8 mouse cellular contexts compared by ENCODE assay signal in genomic region chr10:80807057-80807627, GRCm38 (mm10). TPM values are rescaled to one million over a fixed set of nuclear protein-coding genes. Genes with fewer than 3 reads are reported as not detected.
DNase-seq lines count a peak whose midpoint lies in the region; ATAC-seq and TF ChIP-seq lines count a peak whose summit lies in the region.

No protein-coding gene starts in this region.

- WGBS in forebrain, postnatal 0 days: 4% methylated on average over 56 of the region's 58 CpGs
- 5% methylated on average over 53 of the region's 58 CpGs for WGBS in liver, postnatal 0 days (ENCODE audit: insufficient replicate concordance)
- under 1% methylated on average over 58 of the region's 58 CpGs for WGBS in neural tube, embryonic 12.5 days

- peak overlapping the region; percentile 75 for H3K9ac ChIP-seq in forebrain, postnatal 0 days
- no peak overlapping the region; the same call in 1 of the 2 replicates for H3K9ac ChIP-seq in liver, postnatal 0 days (replicated peaks)
- H3K9ac ChIP-seq in neural tube, embryonic 12.5 days: peak overlapping the region; percentile 71

- peak overlapping the region; percentile 23; the same call in 1 of the 2 replicates for H3K4me3 ChIP-seq in G1E (ENCODE audit: low read depth, low read length)
- H3K4me3 ChIP-seq in forebrain, postnatal 0 days (ENCODE audit: low read depth, low read length): peak overlapping the region; percentile 50
- H3K4me3 ChIP-seq in liver, postnatal 0 days (ENCODE audit: low read depth, low read length): peak overlapping the region; percentile 32
- H3K4me3 ChIP-seq in neural tube, embryonic 12.5 days: peak overlapping the region; percentile 48

- H3K36me3 ChIP-seq in G1E (replicated peaks): peaks cover 61% of the 10 kb centered on the region
- H3K36me3 ChIP-seq in forebrain, postnatal 0 days (ENCODE audit: insufficient read depth): peaks cover 33% of the 10 kb centered on the region
- H3K36me3 ChIP-seq in liver, postnatal 0 days (replicated peaks; ENCODE audit: insufficient read depth, low read length): peaks cover 32% of the 10 kb centered on the region
- H3K36me3 ChIP-seq in neural tube, embryonic 12.5 days: peaks cover 34% of the 10 kb centered on the region

- peaks cover 26% of the 10 kb centered on the region; the same call in 1 of the 2 replicates for H3K27me3 ChIP-seq in G1E (ENCODE audit: insufficient read depth, low read length)
- H3K27me3 ChIP-seq in forebrain, postnatal 0 days (ENCODE audit: insufficient read depth, low read length): peaks cover 10% of the 10 kb centered on the region
- peaks cover 32% of the 10 kb centered on the region for H3K27me3 ChIP-seq in liver, postnatal 0 days (ENCODE audit: insufficient read depth, low read length)
- peaks cover 39% of the 10 kb centered on the region for H3K27me3 ChIP-seq in neural tube, embryonic 12.5 days (replicated peaks)

- no peak for DNase-seq in G1E (ENCODE audit: low spot score)
- DNase-seq in cerebellum, adult 11-12 months: peak; percentile 93
- DNase-seq in forebrain, postnatal 0 days: peak; percentile 90
- DNase-seq in heart, postnatal 25 days (ENCODE audit: low spot score): peak; percentile 54
- DNase-seq in layer of hippocampus, adult 18-20 months (ENCODE audit: low spot score in 2 of 2): peak; percentile 90 to 92
- DNase-seq in liver, postnatal 0 days: peak; percentile 66
- peak; percentile 36 for DNase-seq in thymus, postnatal 0 days (ENCODE audit: low spot score)

- no peak for TF ChIP-seq CTCF in G1E (IDR thresholded peaks at IDR 0.05; ENCODE audit: low read depth, low read length)
- 0 out of 2 replicates have a peak, but pooled peaks have one; percentile 0 for TF ChIP-seq CTCF in forebrain, postnatal 0 days (IDR thresholded peaks at IDR 0.05; ENCODE audit: low read depth)
- 0 out of 2 replicates have a peak, but pooled peaks have one; percentile 12 for TF ChIP-seq CTCF in liver, postnatal 0 days (IDR thresholded peaks at IDR 0.05; ENCODE audit: low read depth)

- H3K4me2 ChIP-seq in forebrain, postnatal 0 days (ENCODE audit: low read depth): peak overlapping the region; percentile 95
- peak overlapping the region; percentile 76 for H3K4me2 ChIP-seq in liver, postnatal 0 days (ENCODE audit: low read depth, low read length)
- H3K4me2 ChIP-seq in neural tube, embryonic 12.5 days (replicated peaks): peak overlapping the region; percentile 99

- H3K27ac ChIP-seq in forebrain, postnatal 0 days (ENCODE audit: low read depth, low read length): peak overlapping the region; percentile 86
- no peak overlapping the region for H3K27ac ChIP-seq in liver, postnatal 0 days (ENCODE audit: low read depth)
- H3K27ac ChIP-seq in neural tube, embryonic 12.5 days: peak overlapping the region; percentile 75; the same call in 1 of the 2 replicates

- peaks cover 61% of the 10 kb centered on the region for H3K4me1 ChIP-seq in G1E (ENCODE audit: insufficient read depth, low read depth, low read length)
- H3K4me1 ChIP-seq in forebrain, postnatal 0 days (ENCODE audit: insufficient read depth): peaks cover 11% of the 10 kb centered on the region
- H3K4me1 ChIP-seq in liver, postnatal 0 days (ENCODE audit: insufficient read depth): peaks cover 27% of the 10 kb centered on the region
- peaks cover 41% of the 10 kb centered on the region for H3K4me1 ChIP-seq in neural tube, embryonic 12.5 days

- TF ChIP-seq EP300 in liver, postnatal 0 days (IDR thresholded peaks at IDR 0.05; ENCODE audit: low read depth): no peak

- intact Hi-C loops in heart, postnatal 25 days (cut with DNase I): loop anchor here (5.0 kb wide), 1 partner anchor 60 kb away; no protein-coding TSS in a partner anchor

- peaks cover 14% of the 10 kb centered on the region for H3K9me3 ChIP-seq in G1E (replicated peaks)
- H3K9me3 ChIP-seq in forebrain, postnatal 0 days (ENCODE audit: low read length): no peaks in the 10 kb centered on the region
- H3K9me3 ChIP-seq in liver, postnatal 0 days (ENCODE audit: low read length): no peaks in the 10 kb centered on the region
- no peaks in the 10 kb centered on the region for H3K9me3 ChIP-seq in neural tube, embryonic 12.5 days

- no peak for ATAC-seq in G1E (ENCODE audit: extremely low read depth, insufficient number of reproducible peaks, low FRiP score, poor library complexity, severe bottlenecking)
- ATAC-seq in forebrain, postnatal 0 days: peak; percentile 86
- ATAC-seq in liver, postnatal 0 days: peak; percentile 55
- ATAC-seq in neural tube, embryonic 12.5 days (ENCODE audit: low FRiP score, low read depth): peak; percentile 76

RNA-seq across cellular contexts. Expression of gene Amh, which starts 2.1 kb away (rescaled TPM):
- total RNA-seq in G1E (2014; fragmentation: Nextera tagmentation) (1.7 and 1.8 TPM in 2 replicates), G1E (2017) (0.17 and 0.27 TPM in 2 replicates)
- polyA plus RNA-seq in G1E (2012): 1.6 and 1.8 TPM in 2 replicates
- 0.62 and 0.69 TPM in 2 replicates for total RNA-seq in forebrain, postnatal 0 days (2014; rRNA removed)
- not detected in 2 replicates for polyA plus RNA-seq in forebrain, postnatal 0 days (2015; fragmentation: Nextera tagmentation; extraction: Ambion mirVana)
- under 1 TPM; 0.39 TPM for total RNA-seq in heart, postnatal 25 days (2021)
- total RNA-seq in layer of hippocampus, adult 18-20 months (2021): 1 to 10 TPM; 3.3 to 3.6 TPM
- polyA plus RNA-seq in liver, postnatal 0 days (2015; fragmentation: Nextera tagmentation; extraction: Ambion mirVana): 0.06 TPM in 1 of 2 replicates, not detected in the other
- not detected in 2 replicates for polyA plus RNA-seq in neural tube, embryonic 12.5 days (2016; fragmentation: Nextera tagmentation; extraction: Ambion mirVana)
- 0.08 TPM in 2 replicates for polyA plus RNA-seq in thymus, postnatal 0 days (2015; fragmentation: Nextera tagmentation; extraction: Ambion mirVana)

RNA-seq across cellular contexts. Expression of gene Jsrp1, which starts 6.2 kb away (rescaled TPM):
- not detected in 2 replicates for total RNA-seq in G1E (2014; fragmentation: Nextera tagmentation)
- total RNA-seq in G1E (2017): not detected in 2 replicates
- 0.07 and 0.09 TPM in 2 replicates for polyA plus RNA-seq in G1E (2012)
- 0.38 TPM in 1 of 2 replicates, not detected in the other for total RNA-seq in forebrain, postnatal 0 days (2014; rRNA removed)
- polyA plus RNA-seq in forebrain, postnatal 0 days (2015; fragmentation: Nextera tagmentation; extraction: Ambion mirVana): 0.70 and 0.76 TPM in 2 replicates
- total RNA-seq in heart, postnatal 25 days (2021): under 1 TPM; 0.48 to 0.81 TPM
- total RNA-seq in layer of hippocampus, adult 18-20 months (2021): 1 to 10 TPM; 2.2 to 3.0 TPM
- polyA plus RNA-seq in liver, postnatal 0 days (2015; fragmentation: Nextera tagmentation; extraction: Ambion mirVana): 1.6 TPM in 1 of 2 replicates, not detected in the other
- polyA plus RNA-seq in neural tube, embryonic 12.5 days (2016; fragmentation: Nextera tagmentation; extraction: Ambion mirVana): 1.4 and 1.6 TPM in 2 replicates
- 0.15 and 0.29 TPM in 2 replicates for polyA plus RNA-seq in thymus, postnatal 0 days (2015; fragmentation: Nextera tagmentation; extraction: Ambion mirVana)

RNA-seq across cellular contexts. Expression of gene Plekhj1, which starts 8.7 kb away (rescaled TPM):
- total RNA-seq in G1E (2014; fragmentation: Nextera tagmentation) (122 and 192 TPM in 2 replicates), G1E (2017) (58.1 and 68.0 TPM in 2 replicates)
- polyA plus RNA-seq in G1E (2012): 285 and 325 TPM in 2 replicates
- total RNA-seq in forebrain, postnatal 0 days (2014; rRNA removed): 81.1 and 89.0 TPM in 2 replicates
- 96.8 and 107 TPM in 2 replicates for polyA plus RNA-seq in forebrain, postnatal 0 days (2015; fragmentation: Nextera tagmentation; extraction: Ambion mirVana)
- total RNA-seq in heart, postnatal 25 days (2021): 10 to 100 TPM; 27.4 to 29.7 TPM
- 10 to 100 TPM; 63.3 to 71.2 TPM for total RNA-seq in layer of hippocampus, adult 18-20 months (2021)
- polyA plus RNA-seq in liver, postnatal 0 days (2015; fragmentation: Nextera tagmentation; extraction: Ambion mirVana): 42.0 and 43.7 TPM in 2 replicates
- 155 TPM in 2 replicates for polyA plus RNA-seq in neural tube, embryonic 12.5 days (2016; fragmentation: Nextera tagmentation; extraction: Ambion mirVana)
- polyA plus RNA-seq in thymus, postnatal 0 days (2015; fragmentation: Nextera tagmentation; extraction: Ambion mirVana): 137 and 140 TPM in 2 replicates

RNA-seq across cellular contexts. Expression of gene Sf3a2, which starts 9.1 kb away (rescaled TPM):
- 142 and 172 TPM in 2 replicates for total RNA-seq in G1E (2014; fragmentation: Nextera tagmentation)
- total RNA-seq in G1E (2017): 8.7 and 9.9 TPM in 2 replicates
- 652 and 920 TPM in 2 replicates for polyA plus RNA-seq in G1E (2012)
- total RNA-seq in forebrain, postnatal 0 days (2014; rRNA removed): 20.4 and 20.6 TPM in 2 replicates
- 66.4 and 73.7 TPM in 2 replicates for polyA plus RNA-seq in forebrain, postnatal 0 days (2015; fragmentation: Nextera tagmentation; extraction: Ambion mirVana)
- total RNA-seq in heart, postnatal 25 days (2021): 10 to 100 TPM; 29.6 to 29.9 TPM
- 10 to 100 TPM; 52.3 to 57.3 TPM for total RNA-seq in layer of hippocampus, adult 18-20 months (2021)
- polyA plus RNA-seq in liver, postnatal 0 days (2015; fragmentation: Nextera tagmentation; extraction: Ambion mirVana): 20.9 and 22.2 TPM in 2 replicates
- polyA plus RNA-seq in neural tube, embryonic 12.5 days (2016; fragmentation: Nextera tagmentation; extraction: Ambion mirVana): 66.8 and 72.4 TPM in 2 replicates
- polyA plus RNA-seq in thymus, postnatal 0 days (2015; fragmentation: Nextera tagmentation; extraction: Ambion mirVana): 62.7 and 80.3 TPM in 2 replicates

RNA-seq across cellular contexts. Expression of gene Oaz1, which starts 19.3 kb away (rescaled TPM):
- 310 and 444 TPM in 2 replicates for total RNA-seq in G1E (2014; fragmentation: Nextera tagmentation)
- 228 and 347 TPM in 2 replicates for total RNA-seq in G1E (2017)
- polyA plus RNA-seq in G1E (2012): 1,655 and 2,091 TPM in 2 replicates
- total RNA-seq in forebrain, postnatal 0 days (2014; rRNA removed): 1,019 and 1,040 TPM in 2 replicates
- 1,146 and 1,244 TPM in 2 replicates for polyA plus RNA-seq in forebrain, postnatal 0 days (2015; fragmentation: Nextera tagmentation; extraction: Ambion mirVana)
- 100 to 1,000 TPM; 883 to 894 TPM for total RNA-seq in heart, postnatal 25 days (2021)
- total RNA-seq in layer of hippocampus, adult 18-20 months (2021): 100 to 1,000 TPM; 518 to 519 TPM
- 1,017 and 1,029 TPM in 2 replicates for polyA plus RNA-seq in liver, postnatal 0 days (2015; fragmentation: Nextera tagmentation; extraction: Ambion mirVana)
- polyA plus RNA-seq in neural tube, embryonic 12.5 days (2016; fragmentation: Nextera tagmentation; extraction: Ambion mirVana): 1,342 and 1,429 TPM in 2 replicates
- polyA plus RNA-seq in thymus, postnatal 0 days (2015; fragmentation: Nextera tagmentation; extraction: Ambion mirVana): 2,037 and 2,048 TPM in 2 replicates
